Comparison of ENCODE assay signal across 12 mouse cellular contexts in genomic region chr14:74113556-74113955, GRCm38 (mm10).
DNase-seq lines count a peak whose midpoint lies in the region; ATAC-seq lines count a peak whose summit lies in the region.
"Had no signal": no experiment of that assay in that cellular context is flagged by ENCODE, and none has a peak within 500 bp of the region (broad histone marks: within the 10 kb centered on the region; RNA-seq: fewer than 3 reads in every experiment).

No protein-coding gene starts in this region.

- intact Hi-C loops in left cerebral cortex, postnatal 4 days (cut with DNase I): loop anchor here (2.0 kb wide), 1 partner anchor 35 kb away; no protein-coding TSS in a partner anchor

- peak; percentile 21 to 22 for DNase-seq in frontal cortex, postnatal 36 days (ENCODE audit: low spot score in 2 of 2)
- DNase-seq in frontal cortex, postnatal 14 days (ENCODE audit: low spot score in 2 of 2): no peak
- peak; percentile 26 to 37 for DNase-seq in left cerebral cortex, adult 18-20 months (ENCODE audit: low spot score in 2 of 2)
- DNase-seq in left cerebral cortex, postnatal 4 days: no peak
- peak; percentile 12 to 34 for DNase-seq in right cerebral cortex, adult 2 months (ENCODE audit: low spot score in 2 of 2)
- no peak for DNase-seq in right cerebral cortex, postnatal 36 days (ENCODE audit: low spot score in 2 of 2)
- DNase-seq: adrenal gland, adult 2 months; cerebellum, adult 18-20 months; gastrocnemius, postnatal 36 days; kidney, adult 2 months; spleen, adult 18-20 months had no signal

- no peak for ATAC-seq in erythroid progenitor cell, adult 5-6 weeks (replicated peaks; ENCODE audit: low FRiP score, poor library complexity, severe bottlenecking)

Comparison
In these comparisons a context has a peak if more than half of its experiments do, and no peak if none do; other contexts are left out.
1. DNase-seq: peak in frontal cortex, postnatal 36 days (2 of 2), left cerebral cortex, adult 18-20 months (2 of 2) and right cerebral cortex, adult 2 months (2 of 2); none in frontal cortex, postnatal 14 days (0 of 2), left cerebral cortex, postnatal 4 days (single experiment) and right cerebral cortex, postnatal 36 days (0 of 2).